Mouse (Mus musculus) C2C12 (cell line): ENCODE data around the gene Ptbp2.

ENCODE experiments used
- CEBPB ChIP-seq: IDR thresholded peaks from one replicate; pipeline ENCODE4 v1.6.1; 2011; ENCODE audit warnings: low read depth, mild to moderate bottlenecking, control low read depth, moderate library complexity
- CTCF ChIP-seq: IDR thresholded peaks from one replicate; pipeline ENCODE4 v1.5.1; 2011; ENCODE audit not compliant: control insufficient read depth, insufficient read depth, insufficient read length
- MAX ChIP-seq: IDR thresholded peaks from one replicate; pipeline ENCODE4 v1.6.1; 2011; ENCODE audit warnings: mild to moderate bottlenecking, control low read depth

GRCm38 (mm10) chr3:119761732-119762131, 22.5 kb downstream of the Ptbp2 start:
- no peak for TF ChIP-seq MAX
- TF ChIP-seq CTCF, result no peak
- TF ChIP-seq CEBPB, result no peak
